Mouse (Mus musculus) pancreas, adult 10 weeks (tissue): ENCODE data around the gene Dnajc22. TPM values are rescaled to one million over a fixed set of nuclear protein-coding genes. Genes with fewer than 3 reads are reported as not detected.

Experiments
- polyA plus RNA-seq: library from polyadenylated mRNA; stranded (reverse); fragments of 350-450 nt; fragmentation: Illumina TruSeq; extraction: RNeasy Lipid Tissue Mini Kit (QIAGEN cat#74804); gene quantifications from one replicate; pipeline ENCODE4 v1.2.3, GENCODE M21; 2015; ENCODE audit warnings: low read depth, low replicate concordance; ENCODE audit not compliant: insufficient read depth

Gene Dnajc22
- 0.72 TPM for polyA plus RNA-seq

DNA sequence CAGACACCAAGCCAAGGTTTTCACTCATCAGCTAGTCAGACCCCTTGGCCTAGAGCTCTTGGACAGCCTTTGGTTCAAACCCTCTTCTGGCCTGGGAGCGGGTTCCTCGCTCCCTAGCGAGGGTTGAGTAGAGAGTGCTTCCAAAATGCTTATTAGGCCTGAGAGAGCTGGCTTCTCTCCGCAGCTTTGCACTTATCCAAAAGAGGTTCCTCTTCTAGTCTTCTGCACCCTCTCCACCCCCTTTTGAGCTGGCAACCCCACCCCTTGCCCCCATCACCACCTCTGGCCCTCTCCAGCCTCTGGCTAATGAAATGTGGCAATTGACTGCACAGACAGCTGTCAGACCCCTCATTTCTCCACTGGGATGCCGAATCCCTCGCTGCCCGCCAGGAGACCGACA, at the start of gene Dnajc22:
Gene Dnajc22, plus strand, starts transcription at position 301 of the 400 bp plus-strand sequence.

GRCm38 (mm10) chr15:99055040-99055439, 37.9 kb upstream of the Dnajc22 start, which contains the start of gene Prph:
Gene Prph, plus strand, starts transcription at chr15:99055174.

DNA sequence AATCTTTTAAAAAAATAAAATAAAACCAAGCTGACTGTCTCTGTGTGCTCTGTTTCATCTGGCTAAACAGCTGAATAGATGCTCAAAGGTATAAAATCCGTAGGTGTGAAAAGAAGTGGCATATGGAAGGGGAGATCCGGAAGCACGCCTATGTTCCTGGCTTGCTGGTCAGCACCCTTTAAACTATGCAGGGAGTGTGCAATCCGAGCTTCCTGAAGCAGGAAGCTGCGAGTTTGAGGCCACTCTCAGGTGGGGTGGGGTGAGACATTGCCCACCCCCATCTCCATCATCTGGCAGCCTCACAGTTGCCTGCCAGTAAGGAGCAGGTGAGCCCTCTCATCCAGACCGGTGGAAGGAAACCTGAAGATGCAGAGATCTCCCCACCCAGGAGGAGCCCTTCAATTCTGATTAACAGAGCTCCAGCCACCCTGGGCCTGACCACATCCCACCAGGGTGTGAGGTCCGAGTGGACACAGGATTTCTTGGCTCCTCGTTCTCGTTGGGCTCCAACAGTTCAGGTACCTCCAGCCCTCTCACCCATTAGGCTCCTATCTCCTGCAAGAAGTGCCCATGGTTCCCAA, 18.9 kb upstream of the Dnajc22 start, which contains the start of gene Troap:
Gene Troap, plus strand, starts transcription at position 557 of the 581 bp plus-strand sequence.

DNA sequence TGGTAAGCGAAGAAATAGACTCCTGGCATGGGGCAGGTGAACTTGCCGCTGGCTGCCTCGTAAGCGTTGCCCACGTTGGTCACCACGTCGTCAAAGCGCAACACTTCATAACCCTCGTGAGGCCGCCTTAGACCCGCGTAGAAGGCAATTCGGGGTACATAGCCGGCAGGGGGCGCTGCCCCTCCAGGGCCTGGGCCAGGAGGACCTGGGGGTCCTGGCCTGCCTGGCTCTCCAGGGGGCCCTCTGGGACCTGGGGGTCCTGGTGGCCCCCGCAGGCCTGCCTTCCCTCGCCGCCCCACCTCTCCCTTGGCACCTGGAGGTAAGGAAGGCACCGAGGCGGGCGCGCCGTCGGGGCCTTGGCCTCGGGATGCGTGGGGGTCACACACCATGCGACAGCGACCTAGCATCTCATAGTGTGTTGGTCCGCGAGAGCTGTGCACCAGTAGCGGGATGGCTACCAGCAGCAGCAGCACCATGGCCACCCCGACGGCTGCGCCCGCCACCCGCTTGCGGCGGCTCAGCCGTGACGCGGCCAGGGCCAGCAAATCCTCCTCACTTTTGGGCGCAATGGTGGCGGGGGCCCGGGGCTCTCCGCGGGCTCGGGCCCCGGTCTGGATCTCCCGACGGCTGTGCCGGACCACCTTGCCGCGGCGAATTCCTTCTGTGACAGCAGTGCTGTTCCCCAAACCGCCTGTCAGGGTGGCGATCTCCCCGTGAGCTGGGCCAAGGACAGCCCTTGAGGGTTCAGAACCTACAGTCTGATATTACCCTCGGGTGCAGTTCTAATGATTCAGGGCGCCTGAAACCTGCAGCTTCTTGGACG, 5.5 kb upstream of the Dnajc22 start, which contains the start of gene C1ql4:
Gene C1ql4, minus strand, starts transcription at position 565 of the 823 bp plus-strand sequence.

DNA sequence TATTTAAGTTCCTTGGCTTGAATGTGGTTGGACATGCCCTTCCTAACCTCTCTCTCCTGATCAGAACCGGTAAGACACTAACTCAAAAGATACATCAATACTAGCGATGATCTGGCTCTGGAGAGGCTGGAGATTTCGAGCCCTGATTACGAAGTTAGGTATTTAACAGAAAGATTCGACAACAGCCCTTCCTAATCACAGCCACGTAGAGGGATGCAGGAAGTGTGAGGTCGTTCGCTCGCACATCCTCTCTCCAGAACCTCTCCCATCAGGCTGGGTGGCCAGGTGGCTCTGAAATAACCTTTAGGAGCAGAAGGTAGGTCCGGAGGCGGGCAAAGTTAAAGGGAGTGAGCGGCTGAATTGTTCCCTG, 32.7 kb downstream of the Dnajc22 start, which contains the start of gene Spats2:
Gene Spats2, plus strand, starts transcription at position 206 of the 370 bp plus-strand sequence.

Other genes with a start within 250 kb of the Dnajc22 start
- gene Kmt2d, start 222.0 kb upstream of the Dnajc22 start, polyA plus RNA-seq, result 12.0 TPM
- 0.92 TPM for gene Rhebl1, start 198.6 kb upstream of the Dnajc22 start, polyA plus RNA-seq
- 0.87 TPM for gene Dhh, start 194.6 kb upstream of the Dnajc22 start, polyA plus RNA-seq
- gene Lmbr1l, start 174.9 kb upstream of the Dnajc22 start, polyA plus RNA-seq, result 9.3 TPM
- gene Tuba1b, start 158.6 kb upstream of the Dnajc22 start, polyA plus RNA-seq, result 83.4 TPM
- not detected for gene Gm49450, start 139.6 kb upstream of the Dnajc22 start, polyA plus RNA-seq
- gene Tuba1a, start 139.5 kb upstream of the Dnajc22 start, polyA plus RNA-seq, result 66.0 TPM
- gene Tuba1c, start 63.3 kb upstream of the Dnajc22 start, polyA plus RNA-seq, result 14.2 TPM
- 3.3 TPM for gene Prph, start 38.0 kb upstream of the Dnajc22 start, polyA plus RNA-seq
- 0.35 TPM for gene Troap, start 18.6 kb upstream of the Dnajc22 start, polyA plus RNA-seq
- gene C1ql4, start 5.4 kb upstream of the Dnajc22 start, polyA plus RNA-seq, result not detected
- 1.5 TPM for gene Spats2, start 32.7 kb downstream of the Dnajc22 start, polyA plus RNA-seq
- 0.70 TPM for gene Kcnh3, start 131.7 kb downstream of the Dnajc22 start, polyA plus RNA-seq
- 14.0 TPM for gene Mcrs1, start 158.8 kb downstream of the Dnajc22 start, polyA plus RNA-seq
- 33.0 TPM for gene Prpf40b, start 201.9 kb downstream of the Dnajc22 start, polyA plus RNA-seq
- gene Fam186b, start 202.7 kb downstream of the Dnajc22 start, polyA plus RNA-seq, result not detected